Comparison of ENCODE assay signal across 8 mouse cellular contexts in genomic region chr5:105876068-105876924, GRCm38 (mm10). TPM values are rescaled to one million over a fixed set of nuclear protein-coding genes. Genes with fewer than 3 reads are reported as not detected.
A peak's percentile ranks its signal among the peaks of the same experiment; 100 is the strongest.
DNase-seq lines count a peak whose midpoint lies in the region; ATAC-seq and TF ChIP-seq lines count a peak whose summit lies in the region.

TSS of gene Zfp326 (plus strand) at chr5:105876565.

- no peak for TF ChIP-seq CTCF in gastrocnemius, adult 2 months (IDR thresholded peaks at IDR 0.05)

- intact Hi-C loops in gastrocnemius, adult 2 months (cut with DNase I) = loop anchor here (10.0 kb wide), 1 partner anchor 381 kb away; no protein-coding TSS in a partner anchor

- H3K27ac ChIP-seq in gastrocnemius, adult 2 months = peak within 1 kb of the TSS; percentile 91

- peaks cover 4% of the 10 kb centered on the region; the same call in 1 of the 2 replicates for H3K9me3 ChIP-seq in megakaryocyte, embryonic 14.5 days

- peaks cover 10% of the 10 kb centered on the region for H3K27me3 ChIP-seq in megakaryocyte, embryonic 14.5 days (replicated peaks)

- H3K4me1 ChIP-seq in megakaryocyte, embryonic 14.5 days = peaks cover 61% of the 10 kb centered on the region

- peak; percentile 98 for DNase-seq in ZHBTc4 (ENCODE audit: low read depth, low spot score)
- DNase-seq in gastrocnemius, adult 2 months = peak; percentile 95
- DNase-seq in hindlimb bud, embryonic 11.5 days (ENCODE audit: extremely low spot score, low read depth, low spot score) = peak; percentile 64
- DNase-seq in left cerebral cortex, adult 8-10 months (ENCODE audit: low spot score in 2 of 2) = peak; percentile 61 to 70
- peak; percentile 91 to 93 for DNase-seq in right cerebral cortex, postnatal 10 days (ENCODE audit: low spot score in 2 of 2)
- DNase-seq in urinary bladder, postnatal 25 days (ENCODE audit: low spot score) = peak; percentile 87

- peaks cover 12% of the 10 kb centered on the region for H3K36me3 ChIP-seq in megakaryocyte, embryonic 14.5 days (replicated peaks; ENCODE audit: low read length)

- ATAC-seq in common myeloid progenitor, adult 5-6 weeks (replicated peaks; ENCODE audit: low read depth, poor library complexity, severe bottlenecking) = peak; percentile 87

- peak within 1 kb of the TSS; percentile 95 for H3K4me3 ChIP-seq in gastrocnemius, adult 2 months
- peak within 1 kb of the TSS; percentile 94 for H3K4me3 ChIP-seq in megakaryocyte, embryonic 14.5 days (replicated peaks)

RNA-seq across cellular contexts. Expression of gene Zfp326, which starts in this region (rescaled TPM):
- 73.7 and 102 TPM in 2 replicates for total RNA-seq in common myeloid progenitor, adult 5-6 weeks (2017)
- 10 to 100 TPM in 1 of 2 experiments, 1 to 10 TPM in 1; 9.8 to 10.6 TPM for total RNA-seq in gastrocnemius, adult 2 months (2021)
- 10 to 100 TPM; 23.4 to 31.5 (median 29.7) TPM for total RNA-seq in left cerebral cortex, adult 8-10 months (2022)
- 1.2 and 7.6 TPM in 2 replicates for polyA plus RNA-seq in megakaryocyte, embryonic 14.5 days (2012; ENCODE audit: insufficient read depth, low replicate concordance)

Comparison
In these comparisons a context has a peak if more than half of its experiments do, and no peak if none do; other contexts are left out.
1. Peak in every context shown above with its lines: DNase-seq, ATAC-seq, H3K4me3 ChIP-seq and H3K27ac ChIP-seq.